Comparison of ENCODE assay signal across 8 mouse cellular contexts in genomic region chr15:79110528-79110927, GRCm38 (mm10). TPM values are rescaled to one million over a fixed set of nuclear protein-coding genes. Genes with fewer than 3 reads are reported as not detected.
DNase-seq lines count a peak whose midpoint lies in the region; ATAC-seq lines count a peak whose summit lies in the region.

No protein-coding gene starts in this region.

- peaks cover 42% of the 10 kb centered on the region for H3K4me1 ChIP-seq in kidney, embryonic 15.5 days
- H3K4me1 ChIP-seq in embryonic facial prominence, embryonic 13.5 days = peaks cover 32% of the 10 kb centered on the region
- peaks cover 15% of the 10 kb centered on the region for H3K4me1 ChIP-seq in hindbrain, embryonic 16.5 days (ENCODE audit: control insufficient read depth, insufficient read depth, low read depth, low read length)
- peaks cover 26% of the 10 kb centered on the region for H3K4me1 ChIP-seq in midbrain, embryonic 16.5 days (ENCODE audit: control insufficient read depth, insufficient read depth, low read length)

- 0 out of 2 replicates have a peak overlapping the region, but pooled peaks have one; percentile 91 for H3K9ac ChIP-seq in kidney, embryonic 15.5 days
- peak overlapping the region; percentile 91 for H3K9ac ChIP-seq in embryonic facial prominence, embryonic 13.5 days
- peak overlapping the region; percentile 89 for H3K9ac ChIP-seq in hindbrain, embryonic 16.5 days (ENCODE audit: low read depth, low read length)
- H3K9ac ChIP-seq in midbrain, embryonic 16.5 days (ENCODE audit: low read depth, low read length) = peak overlapping the region; percentile 98

- DNase-seq in kidney, adult 8-10 months = no peak
- no peak for DNase-seq in urinary bladder, postnatal 36 days (ENCODE audit: low spot score in 2 of 2)
- DNase-seq in adrenal gland, adult 8-10 months = no peak
- DNase-seq in cerebellum, adult 11-12 months = no peak

- no peaks in the 10 kb centered on the region for H3K27me3 ChIP-seq in kidney, embryonic 15.5 days
- no peaks in the 10 kb centered on the region for H3K27me3 ChIP-seq in embryonic facial prominence, embryonic 13.5 days
- no peaks in the 10 kb centered on the region for H3K27me3 ChIP-seq in hindbrain, embryonic 16.5 days (replicated peaks; ENCODE audit: control insufficient read depth, insufficient read depth, low read length)
- no peaks in the 10 kb centered on the region for H3K27me3 ChIP-seq in midbrain, embryonic 16.5 days (ENCODE audit: control insufficient read depth, insufficient read depth, low read depth, low read length)

- H3K4me3 ChIP-seq in kidney, embryonic 15.5 days (replicated peaks) = peak overlapping the region; percentile 91
- peak overlapping the region; percentile 93 for H3K4me3 ChIP-seq in embryonic facial prominence, embryonic 13.5 days
- peak overlapping the region; percentile 69 for H3K4me3 ChIP-seq in hindbrain, embryonic 16.5 days (ENCODE audit: low read length)
- H3K4me3 ChIP-seq in midbrain, embryonic 16.5 days (ENCODE audit: low read depth, low read length) = peak overlapping the region; percentile 94

- H3K4me2 ChIP-seq in kidney, embryonic 15.5 days = peak overlapping the region; percentile 96
- H3K4me2 ChIP-seq in embryonic facial prominence, embryonic 13.5 days = peak overlapping the region; percentile 85
- peak overlapping the region; percentile 70 for H3K4me2 ChIP-seq in hindbrain, embryonic 16.5 days (ENCODE audit: low read length)
- H3K4me2 ChIP-seq in midbrain, embryonic 16.5 days (ENCODE audit: low read length) = peak overlapping the region; percentile 97

- no peak for ATAC-seq in kidney, embryonic 15.5 days (replicated peaks; ENCODE audit: low FRiP score)
- ATAC-seq in embryonic facial prominence, embryonic 13.5 days (ENCODE audit: insufficient number of reproducible peaks, insufficient read depth, low FRiP score, low TSS enrichment, low read depth) = no peak
- no peak for ATAC-seq in hindbrain, embryonic 16.5 days
- ATAC-seq in midbrain, embryonic 16.5 days = no peak

- peaks cover 23% of the 10 kb centered on the region for H3K36me3 ChIP-seq in kidney, embryonic 15.5 days
- H3K36me3 ChIP-seq in embryonic facial prominence, embryonic 13.5 days = peaks cover 27% of the 10 kb centered on the region
- H3K36me3 ChIP-seq in hindbrain, embryonic 16.5 days (ENCODE audit: control insufficient read depth, insufficient read depth, low read length) = peaks cover 10% of the 10 kb centered on the region
- H3K36me3 ChIP-seq in midbrain, embryonic 16.5 days (ENCODE audit: control insufficient read depth, insufficient read depth, low read length) = 0 out of 2 replicates have a peak, but pooled peaks cover 3% of the 10 kb centered on the region

- WGBS in kidney, embryonic 15.5 days = 63% methylated on average over 2 of the region's 2 CpGs
- WGBS in embryonic facial prominence, embryonic 13.5 days = 52% methylated on average over 2 of the region's 2 CpGs
- WGBS in hindbrain, embryonic 16.5 days = 62% methylated on average over 2 of the region's 2 CpGs
- 58% methylated on average over 2 of the region's 2 CpGs for WGBS in midbrain, embryonic 16.5 days

- no peaks in the 10 kb centered on the region for H3K9me3 ChIP-seq in kidney, embryonic 15.5 days (replicated peaks)
- no peaks in the 10 kb centered on the region for H3K9me3 ChIP-seq in embryonic facial prominence, embryonic 13.5 days
- no peaks in the 10 kb centered on the region for H3K9me3 ChIP-seq in hindbrain, embryonic 16.5 days (ENCODE audit: control insufficient read depth, low read length)
- H3K9me3 ChIP-seq in midbrain, embryonic 16.5 days (replicated peaks; ENCODE audit: control insufficient read depth, low read length, poor library complexity, severe bottlenecking) = no peaks in the 10 kb centered on the region

- no peak overlapping the region for H3K27ac ChIP-seq in kidney, embryonic 15.5 days
- no peak overlapping the region for H3K27ac ChIP-seq in embryonic facial prominence, embryonic 13.5 days
- no peak overlapping the region for H3K27ac ChIP-seq in hindbrain, embryonic 16.5 days (ENCODE audit: low read depth, low read length)
- H3K27ac ChIP-seq in midbrain, embryonic 16.5 days (ENCODE audit: low read length) = no peak overlapping the region

RNA-seq across cellular contexts. Expression of gene Micall1, which starts 1.8 kb away (rescaled TPM):
- 8.6 and 11.0 TPM in 2 replicates for polyA plus RNA-seq in kidney, embryonic 15.5 days (2015; fragmentation: Nextera tagmentation; extraction: Ambion mirVana)
- 12.8 and 13.8 TPM in 2 replicates for polyA plus RNA-seq in embryonic facial prominence, embryonic 13.5 days (2015; fragmentation: Nextera tagmentation; extraction: Ambion mirVana)
- 11.6 and 13.9 TPM in 2 replicates for polyA plus RNA-seq in hindbrain, embryonic 16.5 days (2015; fragmentation: Nextera tagmentation; extraction: Ambion mirVana)
- polyA plus RNA-seq in midbrain, embryonic 16.5 days (2015; fragmentation: Nextera tagmentation; extraction: Ambion mirVana) = 12.0 and 12.7 TPM in 2 replicates
- total RNA-seq in adrenal gland, adult 8-10 months (2022) = 10 to 100 TPM; 40.6 to 88.2 (median 55.8) TPM

RNA-seq across cellular contexts. Expression of gene Polr2f, which starts 30.3 kb away (rescaled TPM):
- 303 and 317 TPM in 2 replicates for polyA plus RNA-seq in kidney, embryonic 15.5 days (2015; fragmentation: Nextera tagmentation; extraction: Ambion mirVana)
- polyA plus RNA-seq in embryonic facial prominence, embryonic 13.5 days (2015; fragmentation: Nextera tagmentation; extraction: Ambion mirVana) = 348 and 353 TPM in 2 replicates
- 258 and 285 TPM in 2 replicates for polyA plus RNA-seq in hindbrain, embryonic 16.5 days (2015; fragmentation: Nextera tagmentation; extraction: Ambion mirVana)
- polyA plus RNA-seq in midbrain, embryonic 16.5 days (2015; fragmentation: Nextera tagmentation; extraction: Ambion mirVana) = 266 and 286 TPM in 2 replicates
- 100 to 1,000 TPM; 120 to 161 (median 139) TPM for total RNA-seq in adrenal gland, adult 8-10 months (2022)

RNA-seq across cellular contexts. Expression of gene 1700088E04Rik, which starts 30.5 kb away (rescaled TPM):
- 7.7 and 10.5 TPM in 2 replicates for polyA plus RNA-seq in kidney, embryonic 15.5 days (2015; fragmentation: Nextera tagmentation; extraction: Ambion mirVana)
- polyA plus RNA-seq in embryonic facial prominence, embryonic 13.5 days (2015; fragmentation: Nextera tagmentation; extraction: Ambion mirVana) = 9.7 and 10.2 TPM in 2 replicates
- polyA plus RNA-seq in hindbrain, embryonic 16.5 days (2015; fragmentation: Nextera tagmentation; extraction: Ambion mirVana) = 18.0 and 20.2 TPM in 2 replicates
- polyA plus RNA-seq in midbrain, embryonic 16.5 days (2015; fragmentation: Nextera tagmentation; extraction: Ambion mirVana) = 18.8 and 19.1 TPM in 2 replicates
- total RNA-seq in adrenal gland, adult 8-10 months (2022) = 10 to 100 TPM in 2 of 4 experiments, 1 to 10 TPM in 2; 7.0 to 14.8 (median 10.2) TPM

RNA-seq across cellular contexts. Expression of gene Eif3l, which starts 35.5 kb away (rescaled TPM):
- polyA plus RNA-seq in kidney, embryonic 15.5 days (2015; fragmentation: Nextera tagmentation; extraction: Ambion mirVana) = 243 and 247 TPM in 2 replicates
- 232 and 244 TPM in 2 replicates for polyA plus RNA-seq in embryonic facial prominence, embryonic 13.5 days (2015; fragmentation: Nextera tagmentation; extraction: Ambion mirVana)
- 174 and 177 TPM in 2 replicates for polyA plus RNA-seq in hindbrain, embryonic 16.5 days (2015; fragmentation: Nextera tagmentation; extraction: Ambion mirVana)
- 165 TPM in 2 replicates for polyA plus RNA-seq in midbrain, embryonic 16.5 days (2015; fragmentation: Nextera tagmentation; extraction: Ambion mirVana)
- total RNA-seq in adrenal gland, adult 8-10 months (2022) = 100 to 1,000 TPM; 136 to 157 (median 140) TPM

RNA-seq across cellular contexts. Expression of gene Ankrd54, which starts 47.8 kb away (rescaled TPM):
- 47.7 and 56.3 TPM in 2 replicates for polyA plus RNA-seq in kidney, embryonic 15.5 days (2015; fragmentation: Nextera tagmentation; extraction: Ambion mirVana)
- 54.1 and 57.7 TPM in 2 replicates for polyA plus RNA-seq in embryonic facial prominence, embryonic 13.5 days (2015; fragmentation: Nextera tagmentation; extraction: Ambion mirVana)
- 50.0 and 54.0 TPM in 2 replicates for polyA plus RNA-seq in hindbrain, embryonic 16.5 days (2015; fragmentation: Nextera tagmentation; extraction: Ambion mirVana)
- polyA plus RNA-seq in midbrain, embryonic 16.5 days (2015; fragmentation: Nextera tagmentation; extraction: Ambion mirVana) = 54.4 and 57.8 TPM in 2 replicates
- 10 to 100 TPM; 24.6 to 34.9 (median 28.2) TPM for total RNA-seq in adrenal gland, adult 8-10 months (2022)
